Mouse (Mus musculus) thymus, adult 2 months (tissue): ENCODE results near the gene Calcoco2.

Experiments used
- CTCF ChIP-seq: fragments of 200-500 bp; IDR thresholded peaks from 2 replicates; pipeline ENCODE4 v1.5.1; 2012; ENCODE audit warnings: mild to moderate bottlenecking, control low read depth, low read length, moderate library complexity, borderline replicate concordance; ENCODE audit not compliant: control insufficient read depth, poor library complexity, insufficient read depth; ENCODE audit errors: extremely low read depth
- POLR2A ChIP-seq: fragments of 200-500 bp; IDR thresholded peaks from 2 replicates; pipeline ENCODE4 v1.6.1; 2012; ENCODE audit warnings: mild to moderate bottlenecking, low read length, control low read depth, moderate library complexity; ENCODE audit not compliant: control insufficient read depth, poor library complexity, insufficient read depth; ENCODE audit errors: extremely low read depth

DNA sequence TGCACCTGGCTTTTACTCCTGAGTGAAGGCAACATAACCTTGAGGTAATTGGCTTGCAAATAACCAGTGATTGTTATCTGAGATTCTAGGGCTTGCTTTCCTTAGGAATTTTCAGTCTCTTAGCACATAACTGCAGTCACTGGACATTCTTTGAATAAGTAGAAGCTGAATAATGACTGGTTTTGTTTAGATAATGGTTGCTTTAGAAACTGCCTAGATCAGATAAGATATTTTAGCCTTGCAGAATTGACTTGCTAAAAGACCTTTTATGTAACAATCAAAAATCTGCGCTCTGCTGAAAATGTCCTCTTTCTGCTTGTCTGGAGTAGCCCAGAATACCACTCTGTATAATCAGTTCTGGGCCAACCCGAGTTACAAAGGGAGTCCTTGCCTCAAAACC, 2.3 kb upstream of the Calcoco2 start:
- no peak for TF ChIP-seq CTCF
- no peak for TF ChIP-seq POLR2A
